Mouse (Mus musculus) myocyte (in vitro differentiated cells): ENCODE measurements around the gene Fam234a. TPM values are rescaled to one million over a fixed set of nuclear protein-coding genes. Genes with fewer than 3 reads are reported as not detected.

ENCODE experiments used
- H3K27me3 ChIP-seq: one replicate; pipeline ENCODE4 v1.6.1; 2011; ENCODE audit not compliant: control insufficient read depth, insufficient read depth, insufficient read length
- H3K36me3 ChIP-seq: one replicate; pipeline ENCODE4 v1.6.1; 2011; ENCODE audit not compliant: control insufficient read depth, insufficient read depth
- H3K4me2 ChIP-seq: one replicate; pipeline ENCODE4 v1.6.1; 2011; ENCODE audit warnings: low read depth, control low read depth
- H3K4me3 ChIP-seq: one replicate; pipeline ENCODE4 v1.5.1; 2011; ENCODE audit warnings: mild to moderate bottlenecking, control low read depth, moderate library complexity
- H3K79me2 ChIP-seq: one replicate; pipeline ENCODE4 v1.6.1; 2011; ENCODE audit not compliant: control insufficient read depth, insufficient read depth
- H3ac ChIP-seq: one replicate; pipeline ENCODE4 v1.6.1; 2011; ENCODE audit not compliant: control insufficient read depth, insufficient read length
- CEBPB ChIP-seq: IDR thresholded peaks from 2 replicates; pipeline ENCODE4 v1.6.1; 2011; ENCODE audit warnings: mild to moderate bottlenecking, moderate library complexity; ENCODE audit not compliant: poor library complexity, insufficient read depth, severe bottlenecking
- E2F4 ChIP-seq: IDR thresholded peaks from one replicate; pipeline ENCODE4 v1.6.1; 2011; ENCODE audit warnings: mild to moderate bottlenecking, control low read depth, moderate library complexity; ENCODE audit not compliant: insufficient read depth
- MAX ChIP-seq: IDR thresholded peaks from one replicate; pipeline ENCODE4 v1.6.1; 2011; ENCODE audit warnings: low read depth, mild to moderate bottlenecking, control low read depth
- MYOD1 ChIP-seq, 3 experiments: IDR thresholded peaks; one replicate each; pipeline ENCODE4 v1.6.1; 2011; ENCODE audit warnings: control low read depth in 2 of 3, low read depth in 2 of 3, mild to moderate bottlenecking in 2 of 3, moderate library complexity in 1 of 3; ENCODE audit not compliant: insufficient read length in 2 of 3, control insufficient read depth in 1 of 3
- MYOG ChIP-seq, 3 experiments: IDR thresholded peaks; one replicate each; pipeline ENCODE4 v1.6.1; 2011; ENCODE audit warnings: control low read depth in 2 of 3, low read depth in 2 of 3, mild to moderate bottlenecking in 2 of 3; ENCODE audit not compliant: insufficient read length in 2 of 3, control insufficient read depth in 1 of 3, insufficient read depth in 1 of 3
- POLR2A ChIP-seq: IDR thresholded peaks from one replicate; pipeline ENCODE4 v1.6.1; 2011; ENCODE audit warnings: low read depth, mild to moderate bottlenecking, control low read depth, moderate library complexity; ENCODE audit not compliant: insufficient read length
- POLR2AphosphoS2 ChIP-seq: IDR thresholded peaks from one replicate; pipeline ENCODE4 v1.6.1; 2011; ENCODE audit warnings: low read depth, control low read depth; ENCODE audit not compliant: insufficient read length
- REST ChIP-seq: IDR thresholded peaks from one replicate; pipeline ENCODE4 v1.6.1; 2011; ENCODE audit warnings: mild to moderate bottlenecking, control low read depth, moderate library complexity; ENCODE audit not compliant: insufficient read depth, insufficient read length
- SRF ChIP-seq: IDR thresholded peaks from one replicate; pipeline ENCODE4 v1.6.1; 2011; ENCODE audit warnings: low read depth; ENCODE audit not compliant: control insufficient read depth, insufficient read length
- TCF12 ChIP-seq: IDR thresholded peaks from one replicate; pipeline ENCODE4 v1.6.1; 2011; ENCODE audit warnings: mild to moderate bottlenecking, control low read depth; ENCODE audit not compliant: poor library complexity, insufficient read depth, severe bottlenecking
- TCF3 ChIP-seq: IDR thresholded peaks from one replicate; pipeline ENCODE4 v1.6.1; 2011; ENCODE audit warnings: low read depth, control low read depth; ENCODE audit not compliant: insufficient read length
- USF1 ChIP-seq: IDR thresholded peaks from one replicate; pipeline ENCODE4 v1.6.1; 2011; ENCODE audit warnings: low read depth, mild to moderate bottlenecking, control low read depth, moderate library complexity
- polyA plus RNA-seq: library from polyadenylated mRNA; unstranded; fragments of >200 nt; fragmentation: generic; extraction: Trizol; gene quantifications from one replicate; pipeline ENCODE4 v1.2.1, GENCODE M21; 2012; ENCODE audit warnings: missing spikeins

The Fam234a gene
- polyA plus RNA-seq, 1 experiment, result 65.4 TPM

- no peak for TF ChIP-seq POLR2AphosphoS2
- TF ChIP-seq POLR2A, result no peak
- TF ChIP-seq SRF, result no peak
- no peak for TF ChIP-seq USF1
- H3K79me2 ChIP-seq, result no peaks in the 10 kb centered on the region
- peak overlapping the region; percentile 66 for H3K4me2 ChIP-seq
- no peaks in the 10 kb centered on the region for H3K36me3 ChIP-seq
- H3ac ChIP-seq, result no peak overlapping the region
- no peaks in the 10 kb centered on the region for H3K27me3 ChIP-seq
- peak overlapping the region; percentile 10 for H3K4me3 ChIP-seq
These were observed 40.7 kb downstream of the Fam234a start for GRCm38 (mm10) chr17:26203321-26203811.

- Histone ChIP-seq H3K4me3 (peak within 1 kb of the TSS; percentile 10), H3K4me2 (peak within 1 kb of the TSS; percentile 66), H3K36me3 (no peaks in the 10 kb centered on the region), H3ac (no peak within 1 kb of the TSS), H3K79me2 (no peaks in the 10 kb centered on the region), H3K27me3 (no peaks in the 10 kb centered on the region)
- TF ChIP-seq MYOD1 (IDR thresholded peaks at IDR 0.05; ENCODE audit: control insufficient read depth in 1 of 3, insufficient read length in 2 of 3, low read depth in 2 of 3) (no peak), TCF12 (no peak), REST (no peak), E2F4 (no peak), MYOG (IDR thresholded peaks at IDR 0.05; ENCODE audit: control insufficient read depth in 1 of 3, insufficient read depth in 1 of 3, insufficient read length in 2 of 3, low read depth in 2 of 3) (no peak), CEBPB (no peak), USF1 (no peak), SRF (no peak), TCF3 (no peak), MAX (no peak), POLR2A (no peak), POLR2AphosphoS2 (no peak)
These were observed 41.3 kb downstream of the Fam234a start, which contains the start of gene Rgs11 for GRCm38 (mm10) chr17:26202737-26203136. Gene Rgs11 (plus strand): TSS chr17:26202951.

GRCm38 (mm10) chr17:26201998-26202397, 42.0 kb downstream of the Fam234a start:
- Histone ChIP-seq H3K4me2 (no peak overlapping the region), H3K79me2 (no peaks in the 10 kb centered on the region), H3K4me3 (no peak overlapping the region), H3ac (no peak overlapping the region), H3K27me3 (no peaks in the 10 kb centered on the region), H3K36me3 (no peaks in the 10 kb centered on the region)
- TF ChIP-seq SRF, result no peak
- no peak for TF ChIP-seq CEBPB
- no peak for TF ChIP-seq MYOG (IDR thresholded peaks at IDR 0.05; ENCODE audit: control insufficient read depth in 1 of 3, insufficient read depth in 1 of 3, insufficient read length in 2 of 3, low read depth in 2 of 3)
- no peak for TF ChIP-seq E2F4
- no peak for TF ChIP-seq REST
- no peak for TF ChIP-seq USF1
- TF ChIP-seq POLR2A, result no peak
- no peak for TF ChIP-seq TCF12
- no peak for TF ChIP-seq TCF3
- TF ChIP-seq POLR2AphosphoS2, result no peak
- no peak for TF ChIP-seq MAX

- no peaks in the 10 kb centered on the region for H3K27me3 ChIP-seq
- H3K4me3 ChIP-seq, result peak overlapping the region; percentile 14
- TF ChIP-seq POLR2A (peak; percentile 25), REST (no peak), POLR2AphosphoS2 (no peak), CEBPB (no peak), TCF12 (no peak), USF1 (no peak), E2F4 (no peak), MYOG (IDR thresholded peaks at IDR 0.05; ENCODE audit: control insufficient read depth in 1 of 3, insufficient read depth in 1 of 3, insufficient read length in 2 of 3, low read depth in 2 of 3) (peak in 2 of 3 experiments; percentile 79 to 88), TCF3 (no peak), MAX (no peak), SRF (no peak), MYOD1 (IDR thresholded peaks at IDR 0.05; ENCODE audit: control insufficient read depth in 1 of 3, insufficient read length in 2 of 3, low read depth in 2 of 3) (peak in 2 of 3 experiments; percentile 82 to 85)
- H3ac ChIP-seq, result peak overlapping the region; percentile 21
- H3K36me3 ChIP-seq, result no peaks in the 10 kb centered on the region
- no peaks in the 10 kb centered on the region for H3K79me2 ChIP-seq
- H3K4me2 ChIP-seq, result peak overlapping the region; percentile 72
These were observed 43.0 kb downstream of the Fam234a start for GRCm38 (mm10) chr17:26200831-26201705.
